Mouse (Mus musculus) naive thymus-derived CD4-positive, alpha-beta T cell, adult 2 months (primary cell): ENCODE measurements around the gene Trp73.
A peak's percentile ranks its signal among the peaks of the same experiment; 100 is the strongest.

ENCODE experiments used
- DNase-seq: peaks from one replicate; pipeline ENCODE4 v3.0.0-alpha.2; 2011; ENCODE audit warnings: low read depth

Trp73 gene

GRCm38 (mm10) chr4:154028646-154029045 is 111.4 kb downstream of the Trp73 start:
- DNase-seq, result peak; percentile 35

- DNase-seq, result no peak
Measured at GRCm38 (mm10) chr4:154028066-154028465, 111.9 kb downstream of the Trp73 start.

- DNase-seq, result no peak
Measured at GRCm38 (mm10) chr4:154026441-154026761, 113.6 kb downstream of the Trp73 start.

- DNase-seq, result no peak
Measured at GRCm38 (mm10) chr4:154025641-154026440, 114.2 kb downstream of the Trp73 start, which contains the start of gene Smim1. TSS of gene Smim1 (minus strand) at chr4:154026230.

GRCm38 (mm10) chr4:154024729-154025521 is 115.1 kb downstream of the Trp73 start:
- no peak for DNase-seq

- no peak for DNase-seq
Measured at GRCm38 (mm10) chr4:154023754-154024601, 116.0 kb downstream of the Trp73 start.

GRCm38 (mm10) chr4:154022844-154023243 is 117.2 kb downstream of the Trp73 start:
- no peak for DNase-seq

- DNase-seq, result no peak
Measured at GRCm38 (mm10) chr4:154022407-154022806, 117.6 kb downstream of the Trp73 start.

GRCm38 (mm10) chr4:154021432-154021831 is 118.6 kb downstream of the Trp73 start:
- DNase-seq, result no peak

GRCm38 (mm10) chr4:154019571-154019970 is 120.4 kb downstream of the Trp73 start:
- DNase-seq, result peak; percentile 43

GRCm38 (mm10) chr4:154015476-154015875 is 124.5 kb downstream of the Trp73 start:
- DNase-seq, result no peak

- DNase-seq, result peak; percentile 39
Measured at GRCm38 (mm10) chr4:154012132-154012882, 127.7 kb downstream of the Trp73 start.

GRCm38 (mm10) chr4:154011646-154012089 is 128.3 kb downstream of the Trp73 start, which contains the start of gene Lrrc47:
TSS of gene Lrrc47 (plus strand) at chr4:154011731.
- DNase-seq, result peak; percentile 75

GRCm38 (mm10) chr4:154010907-154011645 is 128.9 kb downstream of the Trp73 start:
- DNase-seq, result no peak

- no peak for DNase-seq
Measured at GRCm38 (mm10) chr4:154007759-154008158, 132.2 kb downstream of the Trp73 start.

- no peak for DNase-seq
Measured at GRCm38 (mm10) chr4:154006264-154006663, 133.7 kb downstream of the Trp73 start.
